Mouse (Mus musculus) embryonic facial prominence, embryonic 14.5 days (tissue): ENCODE results near the gene Mroh8. TPM values are rescaled to one million over a fixed set of nuclear protein-coding genes. Genes with fewer than 3 reads are reported as not detected.

ENCODE experiments used
- ATAC-seq: fragments of 200-750 bp; cut with Nextera tagmentation; 2 replicates; pipeline ENCODE4 v1.8.0; 2017; ENCODE audit warnings: low read depth, moderate number of reproducible peaks, moderate TSS enrichment
- DNase-seq: peaks from one replicate; pipeline ENCODE4 v3.0.0-alpha.2; 2015; ENCODE audit warnings: low spot score
- H3K27ac ChIP-seq: fragments of 300-500 bp; sonication (generic); replicated peaks from 2 replicates; pipeline ENCODE4 v1.5.1; 2014; ENCODE audit warnings: low read depth, mild to moderate bottlenecking, low read length, moderate library complexity
- H3K27me3 ChIP-seq: fragments of 300-500 bp; sonication (generic); replicated peaks from 2 replicates; pipeline ENCODE4 v1.6.1; 2014; ENCODE audit warnings: low read length; ENCODE audit not compliant: control insufficient read depth, insufficient read depth
- H3K36me3 ChIP-seq: fragments of 300-500 bp; sonication (generic); 2 replicates; pipeline ENCODE4 v1.6.1; 2014; ENCODE audit warnings: low read length, mixed read lengths; ENCODE audit not compliant: control insufficient read depth, insufficient read depth
- H3K4me1 ChIP-seq: fragments of 300-500 bp; sonication (generic); 2 replicates; pipeline ENCODE4 v1.6.1; 2014; ENCODE audit warnings: antibody characterized with exemption, low read length; ENCODE audit not compliant: control insufficient read depth, insufficient read depth
- H3K4me2 ChIP-seq: fragments of 300-500 bp; sonication (generic); 2 replicates; pipeline ENCODE4 v1.6.1; 2014; ENCODE audit warnings: low read depth, mild to moderate bottlenecking, low read length, moderate library complexity, mixed read lengths
- H3K4me3 ChIP-seq: fragments of 300-500 bp; sonication (generic); 2 replicates; pipeline ENCODE4 v1.5.1; 2014; ENCODE audit warnings: low read depth, mild to moderate bottlenecking, low read length
- H3K9ac ChIP-seq: fragments of 300-500 bp; sonication (generic); 2 replicates; pipeline ENCODE4 v1.6.1; 2014; ENCODE audit warnings: low read depth, mild to moderate bottlenecking, low read length, moderate library complexity, mixed read lengths
- H3K9me3 ChIP-seq: fragments of 300-500 bp; sonication (generic); 2 replicates; pipeline ENCODE4 v1.6.1; 2016; ENCODE audit warnings: low read length; ENCODE audit not compliant: control insufficient read depth
- WGBS: fragments of 180-500 bp; shearing (Covaris S2); extraction: QIAGEN DNeasy Blood & Tissue Kit; methylation state at CpG from one replicate; pipeline ENCODE4 v1.1.7; 2014; 5-methylcytosine and 5-hydroxymethylcytosine counted together
- polyA plus RNA-seq: library from polyadenylated mRNA; unstranded; fragments of >200 nt; fragmentation: Nextera tagmentation; extraction: Ambion mirVana; gene quantifications from 2 replicates; pipeline ENCODE4 v1.2.1, GENCODE M21; 2014

Gene Mroh8
- polyA plus RNA-seq, 1 experiment from 2014 or later: 0.29 TPM

DNA sequence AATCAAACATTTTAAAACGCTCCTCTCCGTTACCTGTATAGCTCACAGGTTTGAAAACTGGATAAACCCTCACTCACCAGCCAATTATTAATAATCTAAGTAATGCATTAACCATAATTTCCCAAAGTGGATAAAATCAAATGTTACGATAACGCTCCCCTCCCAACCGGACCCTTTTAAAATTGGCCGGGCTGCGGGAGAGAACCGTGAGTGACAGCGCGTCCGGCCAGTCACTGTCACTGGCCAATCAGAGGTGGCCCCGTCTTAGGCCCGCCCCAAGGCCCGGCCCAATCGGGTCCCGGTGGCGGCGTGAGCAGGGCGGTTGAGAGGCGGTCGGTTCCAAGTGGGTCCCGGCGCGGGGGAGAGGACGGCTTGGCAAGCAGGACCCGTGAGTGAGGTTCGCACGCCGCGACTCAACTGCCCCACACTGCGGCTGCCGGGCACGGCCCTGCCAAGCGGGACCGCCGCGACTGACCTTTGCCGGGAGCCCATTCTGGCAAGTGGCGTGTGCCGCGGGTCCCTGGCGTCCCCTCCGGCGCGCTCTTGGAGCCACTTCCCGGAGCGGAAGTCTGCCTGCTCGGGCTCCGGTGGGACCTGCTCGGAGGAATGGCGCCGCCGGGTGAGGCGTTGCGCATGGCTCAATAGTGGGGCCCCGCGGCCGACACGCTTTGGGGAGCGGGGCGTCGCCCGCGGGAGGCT, 483 bp downstream of the Mroh8 start, which contains the start of gene Rpn2:
Gene Rpn2, plus strand, starts transcription at position 301 of the 699 bp plus-strand sequence.
- peak within 1 kb of the TSS; percentile 88 for H3K4me3 ChIP-seq
- no peaks in the 10 kb centered on the region for H3K9me3 ChIP-seq
- under 1% methylated on average over 34 of the region's 64 CpGs for WGBS
- peak; percentile 98 for DNase-seq
- H3K27ac ChIP-seq: peak within 1 kb of the TSS; percentile 93
- H3K9ac ChIP-seq: peak within 1 kb of the TSS; percentile 95
- H3K4me1 ChIP-seq: peaks cover 16% of the 10 kb centered on the region
- H3K4me2 ChIP-seq: peak within 1 kb of the TSS; percentile 81
- H3K27me3 ChIP-seq: no peaks in the 10 kb centered on the region
- peak; percentile 100 for ATAC-seq
- H3K36me3 ChIP-seq: peaks cover 20% of the 10 kb centered on the region

- H3K4me1 ChIP-seq: no peaks in the 10 kb centered on the region
- H3K4me3 ChIP-seq: no peak overlapping the region
- H3K9ac ChIP-seq: no peak overlapping the region
- no peaks in the 10 kb centered on the region for H3K27me3 ChIP-seq
- WGBS: 52% methylated on average over 6 of the region's 6 CpGs
- no peaks in the 10 kb centered on the region for H3K9me3 ChIP-seq
- ATAC-seq: no peak
- H3K36me3 ChIP-seq: no peaks in the 10 kb centered on the region
- peak; percentile 26 for DNase-seq
- H3K27ac ChIP-seq: no peak overlapping the region
- no peak overlapping the region for H3K4me2 ChIP-seq
These were observed 15.5 kb downstream of the Mroh8 start for GRCm38 (mm10) chr2:157263832-157264231.

DNA sequence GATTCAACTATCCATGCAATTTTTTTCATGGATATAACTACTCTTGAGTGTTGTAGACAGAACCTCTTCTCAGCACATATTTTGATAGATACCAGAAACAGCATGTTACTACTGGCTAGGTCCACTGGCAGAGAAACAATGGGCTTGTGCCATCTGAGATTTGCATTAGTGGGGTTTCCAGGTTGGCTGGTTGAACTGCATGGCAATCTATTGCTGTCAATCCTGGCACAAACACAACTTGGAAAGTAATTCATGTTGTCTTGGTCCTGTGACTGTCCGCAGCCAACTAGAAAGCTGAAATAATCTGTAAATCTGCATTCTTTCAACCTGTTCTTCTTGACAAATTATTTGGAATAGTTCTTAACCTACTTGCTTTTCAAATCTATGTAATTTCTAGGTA, 16.2 kb downstream of the Mroh8 start:
- ATAC-seq (no peak), DNase-seq (peak; percentile 19)
- no peak overlapping the region for H3K27ac ChIP-seq
- WGBS: 87% methylated on average over 1 of the region's 1 CpGs
- no peaks in the 10 kb centered on the region for H3K9me3 ChIP-seq
- H3K4me1 ChIP-seq: no peaks in the 10 kb centered on the region
- H3K9ac ChIP-seq: no peak overlapping the region
- no peak overlapping the region for H3K4me3 ChIP-seq
- no peak overlapping the region for H3K4me2 ChIP-seq
- no peaks in the 10 kb centered on the region for H3K36me3 ChIP-seq
- H3K27me3 ChIP-seq: no peaks in the 10 kb centered on the region

DNA sequence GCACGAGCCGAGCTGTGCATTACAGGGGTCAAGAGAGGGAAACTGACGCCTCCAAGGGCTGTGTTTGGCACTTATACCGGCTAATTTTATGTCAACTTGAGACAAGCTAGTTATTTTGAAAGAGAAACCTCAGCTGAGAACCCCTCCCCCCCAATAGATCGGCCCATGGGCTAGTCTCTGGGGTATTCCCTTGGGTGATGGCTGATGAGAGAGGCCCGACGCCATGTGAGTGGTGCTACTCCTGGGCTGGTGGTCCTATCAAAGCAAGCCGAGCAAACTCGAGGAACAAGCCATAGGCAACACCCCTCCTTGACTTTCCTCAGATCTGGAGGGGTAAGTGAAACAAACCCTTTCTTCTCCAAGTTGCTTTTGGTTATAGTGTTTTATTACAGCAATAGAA, 16.8 kb downstream of the Mroh8 start:
- Histone ChIP-seq H3K9ac (no peak overlapping the region), H3K4me3 (no peak overlapping the region), H3K27me3 (no peaks in the 10 kb centered on the region), H3K36me3 (no peaks in the 10 kb centered on the region), H3K9me3 (no peaks in the 10 kb centered on the region), H3K27ac (no peak overlapping the region), H3K4me1 (no peaks in the 10 kb centered on the region), H3K4me2 (no peak overlapping the region)
- WGBS: 58% methylated on average over 9 of the region's 9 CpGs
- no peak for ATAC-seq
- no peak for DNase-seq

- DNase-seq (no peak), ATAC-seq (no peak)
- no peaks in the 10 kb centered on the region for H3K4me1 ChIP-seq
- no peak overlapping the region for H3K27ac ChIP-seq
- H3K9me3 ChIP-seq: no peaks in the 10 kb centered on the region
- H3K4me3 ChIP-seq: no peak overlapping the region
- no peaks in the 10 kb centered on the region for H3K36me3 ChIP-seq
- WGBS: 78% methylated on average over 5 of the region's 5 CpGs
- no peak overlapping the region for H3K4me2 ChIP-seq
- H3K27me3 ChIP-seq: no peaks in the 10 kb centered on the region
- H3K9ac ChIP-seq: no peak overlapping the region
These were observed 17.4 kb downstream of the Mroh8 start for GRCm38 (mm10) chr2:157261930-157262329.

GRCm38 (mm10) chr2:157259720-157260119, 19.6 kb downstream of the Mroh8 start:
- Histone ChIP-seq H3K27ac (no peak overlapping the region), H3K4me2 (no peak overlapping the region), H3K9me3 (no peaks in the 10 kb centered on the region), H3K4me3 (no peak overlapping the region), H3K4me1 (no peaks in the 10 kb centered on the region), H3K36me3 (no peaks in the 10 kb centered on the region), H3K27me3 (no peaks in the 10 kb centered on the region), H3K9ac (no peak overlapping the region)
- ATAC-seq: no peak
- peak; percentile 38 for DNase-seq
- WGBS: 5% methylated on average over 5 of the region's 5 CpGs

DNA sequence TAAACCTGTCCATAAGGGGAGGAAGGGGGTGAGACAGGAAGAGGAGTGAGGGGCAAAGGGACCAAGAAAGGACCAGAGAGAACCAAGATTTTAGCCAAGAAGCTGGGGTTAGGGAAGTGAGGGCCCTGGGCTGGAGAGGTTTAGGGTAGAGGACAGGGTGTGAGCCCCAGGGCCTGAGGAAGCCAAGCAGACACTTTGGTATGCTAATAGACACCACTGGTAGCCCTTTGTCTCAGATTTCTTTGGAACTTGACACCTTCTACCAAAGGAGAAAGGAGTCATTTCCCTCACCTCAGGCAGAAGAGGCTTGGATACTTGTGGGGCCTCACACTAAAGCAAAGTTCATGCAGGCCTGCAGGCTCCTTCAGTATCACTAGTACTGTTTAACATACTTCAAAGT, 31.2 kb downstream of the Mroh8 start:
- Histone ChIP-seq H3K9ac (no peak overlapping the region), H3K27me3 (no peaks in the 10 kb centered on the region), H3K36me3 (no peaks in the 10 kb centered on the region), H3K4me3 (no peak overlapping the region), H3K27ac (no peak overlapping the region), H3K4me1 (no peaks in the 10 kb centered on the region), H3K4me2 (no peak overlapping the region), H3K9me3 (0 out of 2 replicates have a peak, but pooled peaks cover 5% of the 10 kb centered on the region)
- DNase-seq (no peak), ATAC-seq (no peak)

GRCm38 (mm10) chr2:157245603-157246002, 33.7 kb downstream of the Mroh8 start:
- 79% methylated on average over 2 of the region's 2 CpGs for WGBS
- Histone ChIP-seq H3K36me3 (no peaks in the 10 kb centered on the region), H3K9me3 (no peaks in the 10 kb centered on the region), H3K27ac (no peak overlapping the region), H3K9ac (no peak overlapping the region), H3K27me3 (no peaks in the 10 kb centered on the region), H3K4me3 (no peak overlapping the region), H3K4me1 (no peaks in the 10 kb centered on the region), H3K4me2 (no peak overlapping the region)
- DNase-seq: no peak
- no peak for ATAC-seq

GRCm38 (mm10) chr2:157245001-157245400, 34.3 kb downstream of the Mroh8 start:
- DNase-seq (no peak), ATAC-seq (no peak)
- no peak overlapping the region for H3K9ac ChIP-seq
- no peak overlapping the region for H3K4me3 ChIP-seq
- no peaks in the 10 kb centered on the region for H3K27me3 ChIP-seq
- H3K27ac ChIP-seq: no peak overlapping the region
- no peaks in the 10 kb centered on the region for H3K4me1 ChIP-seq
- H3K9me3 ChIP-seq: no peaks in the 10 kb centered on the region
- H3K4me2 ChIP-seq: no peak overlapping the region
- no peaks in the 10 kb centered on the region for H3K36me3 ChIP-seq
- 42% methylated on average over 5 of the region's 5 CpGs for WGBS
